Mouse (Mus musculus): ENCODE measurements around the gene Gen1. TPM values are rescaled to one million over a fixed set of nuclear protein-coding genes. Genes with fewer than 3 reads are reported as not detected.

Gene Gen1
- polyA plus RNA-seq, 1 experiment from 2014 or later, result 6.4 TPM

GRCm38 (mm10) chr12:11272568-11272967 lies 7.0 kb upstream of the Gen1 start:
- WGBS, result 92% methylated on average over 4 of the region's 4 CpGs
- H3K27me3 ChIP-seq, result no peaks in the 10 kb centered on the region
- H3K4me2 ChIP-seq (replicated peaks), result no peak overlapping the region
- no peak for ATAC-seq (ENCODE audit: insufficient number of reproducible peaks, low FRiP score, low TSS enrichment, low read depth)
- no peak overlapping the region for H3K9ac ChIP-seq
- H3K4me1 ChIP-seq, result peaks cover 5% of the 10 kb centered on the region; the same call in 1 of the 2 replicates
- peaks cover 27% of the 10 kb centered on the region for H3K36me3 ChIP-seq
- H3K27ac ChIP-seq (replicated peaks), result no peak overlapping the region
- H3K9me3 ChIP-seq (replicated peaks), result no peaks in the 10 kb centered on the region
- H3K4me3 ChIP-seq (replicated peaks), result no peak overlapping the region

GRCm38 (mm10) chr12:11267030-11267429 lies 1.4 kb upstream of the Gen1 start:
- no peak for ATAC-seq (ENCODE audit: insufficient number of reproducible peaks, low FRiP score, low TSS enrichment, low read depth)
- peaks cover 23% of the 10 kb centered on the region for H3K4me1 ChIP-seq
- peak overlapping the region; percentile 65 for H3K4me2 ChIP-seq (replicated peaks)
- H3K4me3 ChIP-seq (replicated peaks), result peak overlapping the region; percentile 91
- peak overlapping the region; percentile 81 for H3K9ac ChIP-seq
- no peak overlapping the region for H3K27ac ChIP-seq (replicated peaks)
- WGBS, result 4% methylated on average over 4 of the region's 4 CpGs
- H3K9me3 ChIP-seq (replicated peaks), result no peaks in the 10 kb centered on the region
- H3K27me3 ChIP-seq, result no peaks in the 10 kb centered on the region
- no peaks in the 10 kb centered on the region for H3K36me3 ChIP-seq

GRCm38 (mm10) chr12:11266282-11266985 lies 833 bp upstream of the Gen1 start:
- WGBS, result 0% methylated on average over 45 of the region's 51 CpGs
- peak overlapping the region; percentile 65 for H3K4me2 ChIP-seq (replicated peaks)
- peak overlapping the region; percentile 91 for H3K4me3 ChIP-seq (replicated peaks)
- H3K27ac ChIP-seq (replicated peaks), result peak overlapping the region; percentile 93
- H3K36me3 ChIP-seq, result no peaks in the 10 kb centered on the region
- H3K4me1 ChIP-seq, result peaks cover 23% of the 10 kb centered on the region
- H3K9ac ChIP-seq, result peak overlapping the region; percentile 81
- H3K27me3 ChIP-seq, result no peaks in the 10 kb centered on the region
- H3K9me3 ChIP-seq (replicated peaks), result no peaks in the 10 kb centered on the region
- peak; percentile 69 for ATAC-seq (ENCODE audit: insufficient number of reproducible peaks, low FRiP score, low TSS enrichment, low read depth)

- Histone ChIP-seq H3K4me1 (peaks cover 23% of the 10 kb centered on the region), H3K9me3 (replicated peaks) (no peaks in the 10 kb centered on the region), H3K4me2 (replicated peaks) (peak overlapping the region; percentile 96), H3K4me3 (replicated peaks) (peak overlapping the region; percentile 91), H3K27ac (replicated peaks) (no peak overlapping the region), H3K36me3 (no peaks in the 10 kb centered on the region), H3K9ac (peak overlapping the region; percentile 37), H3K27me3 (no peaks in the 10 kb centered on the region)
- ATAC-seq (ENCODE audit: insufficient number of reproducible peaks, low FRiP score, low TSS enrichment, low read depth), result no peak
- 2% methylated on average over 13 of the region's 13 CpGs for WGBS
These were observed 706 bp downstream of the Gen1 start for GRCm38 (mm10) chr12:11264895-11265294.

- no peaks in the 10 kb centered on the region for H3K9me3 ChIP-seq (replicated peaks)
- H3K27me3 ChIP-seq, result no peaks in the 10 kb centered on the region
- no peak overlapping the region for H3K9ac ChIP-seq
- no peak overlapping the region for H3K27ac ChIP-seq (replicated peaks)
- no peaks in the 10 kb centered on the region for H3K4me1 ChIP-seq
- H3K36me3 ChIP-seq, result peaks cover 3% of the 10 kb centered on the region; the same call in 1 of the 2 replicates
- no peak for ATAC-seq (ENCODE audit: insufficient number of reproducible peaks, low FRiP score, low TSS enrichment, low read depth)
- no peak overlapping the region for H3K4me3 ChIP-seq (replicated peaks)
- WGBS, result 76% methylated on average over 3 of the region's 3 CpGs
- no peak overlapping the region for H3K4me2 ChIP-seq (replicated peaks)
These were observed 15.3 kb downstream of the Gen1 start for GRCm38 (mm10) chr12:11250322-11250721.

- Histone ChIP-seq H3K36me3 (0 out of 2 replicates have a peak, but pooled peaks cover 7% of the 10 kb centered on the region), H3K27ac (replicated peaks) (no peak overlapping the region), H3K9ac (no peak overlapping the region), H3K27me3 (no peaks in the 10 kb centered on the region), H3K4me2 (replicated peaks) (no peak overlapping the region), H3K4me1 (no peaks in the 10 kb centered on the region), H3K9me3 (replicated peaks) (no peaks in the 10 kb centered on the region), H3K4me3 (replicated peaks) (no peak overlapping the region)
- WGBS, result 96% methylated on average over 1 of the region's 1 CpGs
- no peak for ATAC-seq (ENCODE audit: insufficient number of reproducible peaks, low FRiP score, low TSS enrichment, low read depth)
These were observed 18.1 kb downstream of the Gen1 start for GRCm38 (mm10) chr12:11247460-11247859.

GRCm38 (mm10) chr12:11235996-11236395 lies 29.6 kb downstream of the Gen1 start:
- no peaks in the 10 kb centered on the region for H3K4me1 ChIP-seq
- H3K27ac ChIP-seq (replicated peaks), result no peak overlapping the region
- H3K36me3 ChIP-seq, result no peaks in the 10 kb centered on the region
- no peak overlapping the region for H3K4me3 ChIP-seq (replicated peaks)
- H3K9me3 ChIP-seq (replicated peaks), result no peaks in the 10 kb centered on the region
- H3K9ac ChIP-seq, result no peak overlapping the region
- no peak for ATAC-seq (ENCODE audit: insufficient number of reproducible peaks, low FRiP score, low TSS enrichment, low read depth)
- no peak overlapping the region for H3K4me2 ChIP-seq (replicated peaks)
- H3K27me3 ChIP-seq, result no peaks in the 10 kb centered on the region
- 74% methylated on average over 2 of the region's 2 CpGs for WGBS

GRCm38 (mm10) chr12:11230267-11230666 lies 35.3 kb downstream of the Gen1 start:
- Histone ChIP-seq H3K9me3 (replicated peaks) (no peaks in the 10 kb centered on the region), H3K4me3 (replicated peaks) (no peak overlapping the region), H3K4me1 (no peaks in the 10 kb centered on the region), H3K4me2 (replicated peaks) (no peak overlapping the region), H3K27me3 (no peaks in the 10 kb centered on the region), H3K36me3 (no peaks in the 10 kb centered on the region), H3K9ac (no peak overlapping the region), H3K27ac (replicated peaks) (no peak overlapping the region)
- 60% methylated on average over 2 of the region's 2 CpGs for WGBS
- no peak for ATAC-seq (ENCODE audit: insufficient number of reproducible peaks, low FRiP score, low TSS enrichment, low read depth)

GRCm38 (mm10) chr12:11226529-11227268 lies 38.9 kb downstream of the Gen1 start:
- Histone ChIP-seq H3K4me1 (peaks cover 4% of the 10 kb centered on the region; the same call in 1 of the 2 replicates), H3K27me3 (no peaks in the 10 kb centered on the region), H3K27ac (replicated peaks) (peak overlapping the region; percentile 30), H3K9me3 (replicated peaks) (no peaks in the 10 kb centered on the region), H3K36me3 (no peaks in the 10 kb centered on the region), H3K4me2 (replicated peaks) (no peak overlapping the region), H3K9ac (no peak overlapping the region), H3K4me3 (replicated peaks) (no peak overlapping the region)
- ATAC-seq (ENCODE audit: insufficient number of reproducible peaks, low FRiP score, low TSS enrichment, low read depth), result no peak
- 70% methylated on average over 5 of the region's 5 CpGs for WGBS

GRCm38 (mm10) chr12:11226123-11226522 lies 39.5 kb downstream of the Gen1 start:
- peak; percentile 4; the same call in 1 of the 2 replicates for ATAC-seq (ENCODE audit: insufficient number of reproducible peaks, low FRiP score, low TSS enrichment, low read depth)
- peak overlapping the region; percentile 25; the same call in 1 of the 2 replicates for H3K27ac ChIP-seq (replicated peaks)
- H3K36me3 ChIP-seq, result no peaks in the 10 kb centered on the region
- H3K9me3 ChIP-seq (replicated peaks), result no peaks in the 10 kb centered on the region
- peaks cover 6% of the 10 kb centered on the region; the same call in 1 of the 2 replicates for H3K4me1 ChIP-seq
- H3K4me3 ChIP-seq (replicated peaks), result no peak overlapping the region
- H3K9ac ChIP-seq, result no peak overlapping the region
- no peaks in the 10 kb centered on the region for H3K27me3 ChIP-seq
- H3K4me2 ChIP-seq (replicated peaks), result no peak overlapping the region
- WGBS, result 32% methylated on average over 1 of the region's 1 CpGs

GRCm38 (mm10) chr12:11224722-11225121 lies 40.9 kb downstream of the Gen1 start:
- WGBS, result 13% methylated on average over 5 of the region's 5 CpGs
- H3K4me3 ChIP-seq (replicated peaks), result no peak overlapping the region
- H3K9ac ChIP-seq, result no peak overlapping the region

More at GRCm38 (mm10) chr12:11224722-11225121, 40.9 kb downstream of the Gen1 start:
- ATAC-seq (ENCODE audit: insufficient number of reproducible peaks, low FRiP score, low TSS enrichment, low read depth), result no peak
- no peak overlapping the region for H3K27ac ChIP-seq (replicated peaks)
- H3K36me3 ChIP-seq, result no peaks in the 10 kb centered on the region
- no peak overlapping the region for H3K4me2 ChIP-seq (replicated peaks)
- H3K4me1 ChIP-seq, result peaks cover 6% of the 10 kb centered on the region; the same call in 1 of the 2 replicates
- no peaks in the 10 kb centered on the region for H3K27me3 ChIP-seq
- no peaks in the 10 kb centered on the region for H3K9me3 ChIP-seq (replicated peaks)

Measured in embryonic facial prominence, embryonic 15.5 days (tissue).